Mouse (Mus musculus) forelimb bud, embryonic 11.5 days (tissue): ENCODE results near the gene Olfr325.
"Not testable (repeated sequence)": the region's sequence is repeated elsewhere in the genome, so short reads cannot be mapped to it uniquely, and the experiment has no call there.

Experiments used
- DNase-seq: peaks from one replicate; pipeline ENCODE4 v3.0.0-alpha.2; 2012; ENCODE audit warnings: low read depth, low spot score

Olfr325 gene

GRCm38 (mm10) chr11:58577430-58577829, at the start of gene Olfr325:
TSS of gene Olfr325 (plus strand) at chr11:58577730.
- no peak for DNase-seq

GRCm38 (mm10) chr11:58534736-58535135, 42.8 kb upstream of the Olfr325 start, which contains the start of gene Olfr330:
TSS of gene Olfr330 (minus strand) at chr11:58534836.
- DNase-seq, result not testable (repeated sequence)

- DNase-seq, result no peak
Observed at GRCm38 (mm10) chr11:58546322-58546721, 31.2 kb upstream of the Olfr325 start, which contains the start of gene Olfr329-ps. TSS of gene Olfr329-ps (minus strand) at chr11:58546422.

GRCm38 (mm10) chr11:58555536-58555935, 22.0 kb upstream of the Olfr325 start, which contains the start of gene Olfr328:
TSS of gene Olfr328 (minus strand) at chr11:58555636.
- no peak for DNase-seq

GRCm38 (mm10) chr11:58570405-58570804, 7.1 kb upstream of the Olfr325 start, which contains the start of gene Olfr224:
TSS of gene Olfr224 (minus strand) at chr11:58570553.
- no peak for DNase-seq

- no peak for DNase-seq
Observed at GRCm38 (mm10) chr11:58578636-58579035, 1.1 kb downstream of the Olfr325 start.

GRCm38 (mm10) chr11:58587898-58588348, 10.4 kb downstream of the Olfr325 start:
- DNase-seq, result peak; percentile 69

GRCm38 (mm10) chr11:58588620-58589250, 11.2 kb downstream of the Olfr325 start:
- DNase-seq, result no peak

- DNase-seq, result no peak
Observed at GRCm38 (mm10) chr11:58594814-58595213, 17.3 kb downstream of the Olfr325 start, which contains the start of gene Olfr324. TSS of gene Olfr324 (plus strand) at chr11:58595114.

- DNase-seq, result no peak
Observed at GRCm38 (mm10) chr11:58597837-58598236, 20.3 kb downstream of the Olfr325 start.

GRCm38 (mm10) chr11:58602062-58602461, 24.5 kb downstream of the Olfr325 start:
- DNase-seq, result no peak

GRCm38 (mm10) chr11:58602800-58603560, 25.4 kb downstream of the Olfr325 start:
- DNase-seq, result no peak

- no peak for DNase-seq
Observed at GRCm38 (mm10) chr11:58604688-58605087, 27.2 kb downstream of the Olfr325 start.

GRCm38 (mm10) chr11:58605228-58605627, 27.7 kb downstream of the Olfr325 start:
- no peak for DNase-seq

- DNase-seq, result no peak
Observed at GRCm38 (mm10) chr11:58606177-58606919, 28.8 kb downstream of the Olfr325 start.

- no peak for DNase-seq
Observed at GRCm38 (mm10) chr11:58607030-58607429, 29.5 kb downstream of the Olfr325 start.

- no peak for DNase-seq
Observed at GRCm38 (mm10) chr11:58613359-58613758, 35.8 kb downstream of the Olfr325 start.

GRCm38 (mm10) chr11:58614526-58614925, 37.0 kb downstream of the Olfr325 start:
- DNase-seq, result no peak

GRCm38 (mm10) chr11:58615975-58616374, 38.4 kb downstream of the Olfr325 start, which contains the start of gene 2210407C18Rik:
TSS of gene 2210407C18Rik (minus strand) at chr11:58616075.
- DNase-seq, result no peak

- DNase-seq, result no peak
Observed at GRCm38 (mm10) chr11:58618369-58618768, 40.8 kb downstream of the Olfr325 start.

- no peak for DNase-seq
Observed at GRCm38 (mm10) chr11:58618793-58619192, 41.3 kb downstream of the Olfr325 start.

GRCm38 (mm10) chr11:58626146-58626545, 48.6 kb downstream of the Olfr325 start:
- DNase-seq, result no peak
